ENCODE assay signal across 30 mouse cellular contexts in genomic region chr12:115498865-115499264, GRCm38 (mm10).
A peak's percentile ranks its signal among the peaks of the same experiment; 100 is the strongest.
DNase-seq lines count a peak whose midpoint lies in the region; ATAC-seq lines count a peak whose summit lies in the region.
"Had no signal": no experiment of that assay in that cellular context is flagged by ENCODE, and none has a peak within 500 bp of the region (broad histone marks: within the 10 kb centered on the region; RNA-seq: fewer than 3 reads in every experiment).

No protein-coding gene starts in this region.

- DNase-seq in CD4-positive, CD25-positive, alpha-beta regulatory T cell, adult 2 months (ENCODE audit: low read depth, low spot score) = peak; percentile 11
- peak; percentile 3 for DNase-seq in splenic B cell, adult 2 months (ENCODE audit: low read depth, low spot score)
- DNase-seq in adrenal gland, postnatal 4 days (ENCODE audit: low spot score in 2 of 2) = no peak
- no peak for DNase-seq in spleen, adult 12 weeks (ENCODE audit: low spot score)
- DNase-seq in spleen, postnatal 10 days (ENCODE audit: low spot score in 2 of 2) = no peak
- DNase-seq: adrenal gland, postnatal 10 days; adrenal gland, postnatal 36 days; cerebellum, adult 11-12 months; cerebellum, adult 8-10 months; cerebellum, postnatal 10 days; cerebellum, postnatal 36 days; forebrain, postnatal 0 days; gastrocnemius, adult 2 months; gastrocnemius, postnatal 14 days; heart, adult 18-20 months; heart, postnatal 10 days; heart, postnatal 36 days had no signal

- H3K27me3 ChIP-seq in splenic B cell, adult 2 months (ENCODE audit: control insufficient read depth, insufficient read depth, low read length, poor library complexity, severe bottlenecking) = no peaks in the 10 kb centered on the region
- H3K27me3 ChIP-seq: CH12.LX; forebrain, embryonic 13.5 days; heart, embryonic 12.5 days; heart, embryonic 15.5 days; hindbrain, embryonic 13.5 days; Patski had no signal

- no peak for ATAC-seq in CD4-positive, CD25-positive, alpha-beta regulatory T cell, adult 4 months
- ATAC-seq in common myeloid progenitor, adult 5-6 weeks (replicated peaks; ENCODE audit: low read depth, poor library complexity, severe bottlenecking) = 0 out of 2 replicates have a peak, but pooled peaks have one; percentile 65
- ATAC-seq in megakaryocyte progenitor cell, adult 5-6 weeks (replicated peaks; ENCODE audit: poor library complexity) = 0 out of 2 replicates have a peak, but pooled peaks have one; percentile 29
- ATAC-seq: forebrain, embryonic 13.5 days; forebrain, postnatal 0 days; hindbrain, embryonic 16.5 days; Patski had no signal

- no peaks in the 10 kb centered on the region for H3K36me3 ChIP-seq in splenic B cell, adult 2 months (ENCODE audit: control insufficient read depth, insufficient read depth, low read length, poor library complexity, severe bottlenecking)
- H3K36me3 ChIP-seq: forebrain, embryonic 10.5 days; G1E; heart, embryonic 12.5 days; heart, embryonic 15.5 days; hindbrain, embryonic 10.5 days; hindbrain, embryonic 13.5 days had no signal

Comparison
In these comparisons a context has a peak if more than half of its experiments do, and no peak if none do; other contexts are left out.
1. DNase-seq: peak in CD4-positive, CD25-positive, alpha-beta regulatory T cell, adult 2 months (single experiment) and splenic B cell, adult 2 months (single experiment); none in adrenal gland, postnatal 4 days (0 of 2), spleen, adult 12 weeks (single experiment) and spleen, postnatal 10 days (0 of 2).